Mouse (Mus musculus): ENCODE results near the gene Dnah6. TPM values are rescaled to one million over a fixed set of nuclear protein-coding genes. Genes with fewer than 3 reads are reported as not detected.

Gene Dnah6
- polyA plus RNA-seq, 2 experiments: 0.01 TPM

- no peaks in the 10 kb centered on the region for H3K36me3 ChIP-seq (replicated peaks; ENCODE audit: control insufficient read depth, insufficient read depth, low read depth)
- ATAC-seq (ENCODE audit: insufficient read depth): no peak
- WGBS (ENCODE audit: insufficient replicate concordance): 28% methylated on average over 3 of the region's 3 CpGs
- H3K27me3 ChIP-seq (ENCODE audit: control insufficient read depth, insufficient read depth, low read length): no peaks in the 10 kb centered on the region
- H3K4me3 ChIP-seq (ENCODE audit: insufficient read depth in 1 of 2, low read depth in 2 of 2, low read length in 2 of 2): no peak overlapping the region
- no peak overlapping the region for H3K27ac ChIP-seq
- H3K9me3 ChIP-seq (ENCODE audit: control insufficient read depth, low read length): no peaks in the 10 kb centered on the region
- no peak for TF ChIP-seq CTCF (IDR thresholded peaks at IDR 0.05; ENCODE audit: low read depth)
- TF ChIP-seq EP300 (IDR thresholded peaks at IDR 0.05; ENCODE audit: low read depth): no peak
- no peak overlapping the region for H3K4me2 ChIP-seq (ENCODE audit: low read depth)
- no peak for DNase-seq (ENCODE audit: low read depth in 3 of 3, low spot score in 3 of 3)
- no peak overlapping the region for H3K9ac ChIP-seq (replicated peaks)
- H3K4me1 ChIP-seq (replicated peaks; ENCODE audit: control insufficient read depth in 2 of 2, insufficient read depth in 2 of 2, low read length in 1 of 2): peaks cover 0 to 8% of the 10 kb centered on the region in 2 experiments; a peak in 2 of 4 replicates
Observed at GRCm38 (mm10) chr6:73182987-73183386, 38.5 kb downstream of the Dnah6 start.

DNA sequence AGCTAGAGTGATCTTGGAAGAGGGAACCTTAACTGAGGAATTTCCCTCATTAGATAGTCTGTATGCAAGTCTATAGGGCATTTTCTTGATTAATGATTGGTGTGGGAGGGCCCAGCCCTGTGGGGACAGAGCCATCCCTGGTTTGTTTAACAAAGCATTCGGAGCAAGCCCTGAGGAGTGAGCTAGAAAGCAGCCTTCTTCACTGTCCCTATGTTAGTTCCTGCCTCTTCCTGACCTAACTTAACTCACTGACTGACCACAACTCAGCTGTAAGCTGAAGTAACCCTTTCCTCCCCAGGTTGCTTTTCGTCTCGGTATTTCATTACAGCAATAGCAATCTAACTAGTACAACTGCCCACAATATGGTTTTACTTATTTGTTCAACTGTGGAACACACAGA is 39.0 kb downstream of the Dnah6 start:
- no peaks in the 10 kb centered on the region for H3K9me3 ChIP-seq (ENCODE audit: control insufficient read depth, low read length)
- no peak overlapping the region for H3K27ac ChIP-seq
- TF ChIP-seq EP300 (IDR thresholded peaks at IDR 0.05; ENCODE audit: low read depth) (no peak), CTCF (IDR thresholded peaks at IDR 0.05; ENCODE audit: low read depth) (no peak)
- no peak overlapping the region for H3K9ac ChIP-seq (replicated peaks)
- no peak for ATAC-seq (ENCODE audit: insufficient read depth)
- no peaks in the 10 kb centered on the region for H3K27me3 ChIP-seq (ENCODE audit: control insufficient read depth, insufficient read depth, low read length)
- WGBS (ENCODE audit: insufficient replicate concordance): 10% methylated on average over 3 of the region's 3 CpGs
- no peak overlapping the region for H3K4me3 ChIP-seq (ENCODE audit: insufficient read depth in 1 of 2, low read depth in 2 of 2, low read length in 2 of 2)
- DNase-seq (ENCODE audit: low read depth in 3 of 3, low spot score in 3 of 3): no peak
- H3K4me2 ChIP-seq (ENCODE audit: low read depth): no peak overlapping the region
- H3K36me3 ChIP-seq (replicated peaks; ENCODE audit: control insufficient read depth, insufficient read depth, low read depth): no peaks in the 10 kb centered on the region
- peaks cover 0 to 8% of the 10 kb centered on the region in 2 experiments; a peak in 2 of 4 replicates for H3K4me1 ChIP-seq (replicated peaks; ENCODE audit: control insufficient read depth in 2 of 2, insufficient read depth in 2 of 2, low read length in 1 of 2)

DNA sequence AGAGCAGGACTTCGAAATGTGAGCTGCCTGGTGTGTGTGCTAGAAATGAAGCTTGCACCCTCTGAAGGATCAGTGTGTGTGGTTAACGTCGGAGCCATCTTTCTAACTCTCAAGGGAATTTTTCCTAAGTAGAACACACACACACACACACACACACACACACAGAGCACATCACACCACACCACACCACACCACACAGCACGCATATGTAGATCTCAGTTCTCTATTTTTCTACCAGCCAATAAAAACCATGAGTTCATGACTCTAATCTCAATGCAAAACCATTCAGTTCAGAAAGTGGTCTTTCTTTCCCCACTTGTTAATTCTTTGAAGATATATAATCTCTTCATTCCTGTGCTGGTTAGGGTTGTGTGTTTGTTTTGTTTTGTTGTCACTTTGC is 39.4 kb downstream of the Dnah6 start:
- no peak for TF ChIP-seq CTCF (IDR thresholded peaks at IDR 0.05; ENCODE audit: low read depth)
- TF ChIP-seq EP300 (IDR thresholded peaks at IDR 0.05; ENCODE audit: low read depth): no peak
- 43% methylated on average over 4 of the region's 4 CpGs for WGBS (ENCODE audit: insufficient replicate concordance)
- no peak overlapping the region for H3K4me3 ChIP-seq (ENCODE audit: insufficient read depth in 1 of 2, low read depth in 2 of 2, low read length in 2 of 2)
- DNase-seq (ENCODE audit: low read depth in 3 of 3, low spot score in 3 of 3) (no peak), ATAC-seq (ENCODE audit: insufficient read depth) (no peak)
- no peak overlapping the region for H3K9ac ChIP-seq (replicated peaks)
- no peaks in the 10 kb centered on the region for H3K36me3 ChIP-seq (replicated peaks; ENCODE audit: control insufficient read depth, insufficient read depth, low read depth)
- peaks cover 0 to 8% of the 10 kb centered on the region in 2 experiments; a peak in 2 of 4 replicates for H3K4me1 ChIP-seq (replicated peaks; ENCODE audit: control insufficient read depth in 2 of 2, insufficient read depth in 2 of 2, low read length in 1 of 2)
- no peak overlapping the region for H3K4me2 ChIP-seq (ENCODE audit: low read depth)
- H3K27me3 ChIP-seq (ENCODE audit: control insufficient read depth, insufficient read depth, low read length): no peaks in the 10 kb centered on the region
- H3K27ac ChIP-seq: no peak overlapping the region
- no peaks in the 10 kb centered on the region for H3K9me3 ChIP-seq (ENCODE audit: control insufficient read depth, low read length)

- Histone ChIP-seq H3K9ac (replicated peaks) (no peak overlapping the region), H3K9me3 (ENCODE audit: control insufficient read depth, low read length) (no peaks in the 10 kb centered on the region), H3K36me3 (replicated peaks; ENCODE audit: control insufficient read depth, insufficient read depth, low read depth) (no peaks in the 10 kb centered on the region), H3K4me1 (replicated peaks; ENCODE audit: control insufficient read depth in 2 of 2, insufficient read depth in 2 of 2, low read length in 1 of 2) (no peaks in the 10 kb centered on the region), H3K4me2 (ENCODE audit: low read depth) (no peak overlapping the region), H3K27me3 (ENCODE audit: control insufficient read depth, insufficient read depth, low read length) (no peaks in the 10 kb centered on the region), H3K27ac (no peak overlapping the region), H3K4me3 (ENCODE audit: insufficient read depth in 1 of 2, low read depth in 2 of 2, low read length in 2 of 2) (no peak overlapping the region)
- WGBS (ENCODE audit: insufficient replicate concordance): 58% methylated on average over 3 of the region's 3 CpGs
- no peak for TF ChIP-seq CTCF (IDR thresholded peaks at IDR 0.05; ENCODE audit: low read depth)
- DNase-seq (ENCODE audit: low read depth in 3 of 3, low spot score in 3 of 3): no peak
- ATAC-seq (ENCODE audit: insufficient read depth): no peak
Observed at GRCm38 (mm10) chr6:73175156-73175555, 46.3 kb downstream of the Dnah6 start.

DNA sequence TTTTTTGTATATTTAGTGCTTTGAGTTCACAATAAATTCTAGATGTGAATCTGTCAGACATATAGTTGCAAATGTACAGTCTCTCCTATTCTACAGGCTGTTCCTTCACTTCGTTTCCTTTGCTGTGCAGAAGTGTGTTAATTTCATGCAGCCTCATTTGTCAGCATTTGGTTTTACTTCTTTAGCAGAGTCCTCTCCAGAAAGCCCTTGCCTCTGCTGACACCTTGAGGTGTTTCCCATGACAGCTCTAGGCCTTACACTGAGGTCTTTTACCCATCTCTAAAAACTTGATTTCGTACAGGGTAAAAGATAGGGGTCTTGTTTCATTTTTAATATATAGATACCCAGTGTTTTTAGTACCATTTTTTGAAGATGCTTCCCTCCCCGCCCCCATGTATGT is 54.2 kb downstream of the Dnah6 start:
- Histone ChIP-seq H3K9me3 (ENCODE audit: control insufficient read depth, low read length) (no peaks in the 10 kb centered on the region), H3K4me2 (ENCODE audit: low read depth) (no peak overlapping the region), H3K4me1 (replicated peaks; ENCODE audit: control insufficient read depth in 2 of 2, insufficient read depth in 2 of 2, low read length in 1 of 2) (no peaks in the 10 kb centered on the region), H3K9ac (replicated peaks) (no peak overlapping the region), H3K4me3 (ENCODE audit: insufficient read depth in 1 of 2, low read depth in 2 of 2, low read length in 2 of 2) (no peak overlapping the region), H3K27ac (no peak overlapping the region), H3K36me3 (replicated peaks; ENCODE audit: control insufficient read depth, insufficient read depth, low read depth) (no peaks in the 10 kb centered on the region), H3K27me3 (ENCODE audit: control insufficient read depth, insufficient read depth, low read length) (no peaks in the 10 kb centered on the region)
- ATAC-seq (ENCODE audit: insufficient read depth) (no peak), DNase-seq (ENCODE audit: low read depth in 3 of 3, low spot score in 3 of 3) (no peak)
- WGBS (ENCODE audit: insufficient replicate concordance): 47% methylated on average over 3 of the region's 3 CpGs
- no peak for TF ChIP-seq CTCF (IDR thresholded peaks at IDR 0.05; ENCODE audit: low read depth)
- TF ChIP-seq EP300 (IDR thresholded peaks at IDR 0.05; ENCODE audit: low read depth): no peak

All from liver, embryonic 14.5 days (tissue).